Mouse (Mus musculus): ENCODE results near the gene Dscam.

GRCm38 (mm10) chr16:96669706-96670105, 500.8 kb downstream of the Dscam start:
- TF ChIP-seq CTCF (IDR thresholded peaks at IDR 0.05; ENCODE audit: control insufficient read depth, insufficient read depth, low read length) (no peak), POLR2A (IDR thresholded peaks at IDR 0.05; ENCODE audit: borderline replicate concordance, control insufficient read depth, low read depth, low read length) (no peak)
